Mouse (Mus musculus) heart, postnatal 0 days (tissue): ENCODE measurements around the gene Tle1. TPM values are rescaled to one million over a fixed set of nuclear protein-coding genes. Genes with fewer than 3 reads are reported as not detected.

Experiments
- ATAC-seq: fragments of 200-750 bp; cut with Nextera tagmentation; 2 replicates; pipeline ENCODE4 v1.8.0; 2017; ENCODE audit warnings: low read depth, moderate number of reproducible peaks, moderate library complexity; ENCODE audit not compliant: insufficient read depth
- DNase-seq: peaks from one replicate; pipeline ENCODE4 v3.0.0-alpha.2; 2016; ENCODE audit warnings: low spot score
- H3K27ac ChIP-seq: fragments of 300-500 bp; sonication (generic); 2 replicates; pipeline ENCODE4 v1.5.1; 2014; ENCODE audit warnings: low read depth, mild to moderate bottlenecking
- H3K27me3 ChIP-seq: fragments of 300-500 bp; sonication (generic); 2 replicates; pipeline ENCODE4 v1.6.1; 2014; ENCODE audit warnings: low read length, mixed read lengths; ENCODE audit not compliant: control insufficient read depth, insufficient read depth
- H3K36me3 ChIP-seq: fragments of 300-500 bp; sonication (generic); replicated peaks from 2 replicates; pipeline ENCODE4 v1.6.1; 2014; ENCODE audit warnings: low read length, mixed read lengths; ENCODE audit not compliant: control insufficient read depth, insufficient read depth
- H3K4me1 ChIP-seq: fragments of 300-500 bp; sonication (generic); 2 replicates; pipeline ENCODE4 v1.6.1; 2014; ENCODE audit warnings: antibody characterized with exemption; ENCODE audit not compliant: control insufficient read depth, insufficient read depth
- H3K4me2 ChIP-seq: fragments of 300-500 bp; sonication (generic); 2 replicates; pipeline ENCODE4 v1.6.1; 2014; ENCODE audit warnings: low read depth, mild to moderate bottlenecking, low read length, moderate library complexity
- H3K4me3 ChIP-seq: fragments of 300-500 bp; sonication (generic); 2 replicates; pipeline ENCODE4 v1.5.1; 2014; ENCODE audit warnings: low read depth, low read length
- H3K9ac ChIP-seq: fragments of 300-500 bp; sonication (generic); replicated peaks from 2 replicates; pipeline ENCODE4 v1.6.1; 2014; ENCODE audit warnings: low read depth, low read length, mixed read lengths
- H3K9me3 ChIP-seq: fragments of 300-500 bp; sonication (generic); replicated peaks from 2 replicates; pipeline ENCODE4 v1.6.1; 2016; ENCODE audit warnings: low read length; ENCODE audit not compliant: control insufficient read depth
- CTCF ChIP-seq: IDR thresholded peaks from 2 replicates; pipeline ENCODE4 v1.5.1; 2016; ENCODE audit warnings: antibody characterized with exemption, control low read depth, low read depth
- EP300 ChIP-seq: IDR thresholded peaks from 2 replicates; pipeline ENCODE4 v1.6.1; 2016; ENCODE audit warnings: antibody characterized with exemption, low read depth
- WGBS: fragments of 180-500 bp; shearing (Covaris S2); extraction: QIAGEN DNeasy Blood & Tissue Kit; methylation state at CpG from one replicate; pipeline ENCODE4 v1.1.7; 2014; 5-methylcytosine and 5-hydroxymethylcytosine counted together
- polyA plus RNA-seq: library from polyadenylated mRNA; unstranded; fragments of >200 nt; fragmentation: Nextera tagmentation; extraction: Ambion mirVana; gene quantifications from 2 replicates; pipeline ENCODE4 v1.2.1, GENCODE M21; 2015
- total RNA-seq: library from RNA; depleted of rRNA; stranded (reverse); fragments of >200 nt; gene quantifications from 2 replicates; pipeline ENCODE4 v1.2.3, GENCODE M21; 2014; ENCODE audit warnings: low replicate concordance; rRNA removed

The Tle1 gene
- total RNA-seq (22.4 and 54.5 TPM in 2 replicates), polyA plus RNA-seq (3.0 and 4.6 TPM in 2 replicates)

DNA sequence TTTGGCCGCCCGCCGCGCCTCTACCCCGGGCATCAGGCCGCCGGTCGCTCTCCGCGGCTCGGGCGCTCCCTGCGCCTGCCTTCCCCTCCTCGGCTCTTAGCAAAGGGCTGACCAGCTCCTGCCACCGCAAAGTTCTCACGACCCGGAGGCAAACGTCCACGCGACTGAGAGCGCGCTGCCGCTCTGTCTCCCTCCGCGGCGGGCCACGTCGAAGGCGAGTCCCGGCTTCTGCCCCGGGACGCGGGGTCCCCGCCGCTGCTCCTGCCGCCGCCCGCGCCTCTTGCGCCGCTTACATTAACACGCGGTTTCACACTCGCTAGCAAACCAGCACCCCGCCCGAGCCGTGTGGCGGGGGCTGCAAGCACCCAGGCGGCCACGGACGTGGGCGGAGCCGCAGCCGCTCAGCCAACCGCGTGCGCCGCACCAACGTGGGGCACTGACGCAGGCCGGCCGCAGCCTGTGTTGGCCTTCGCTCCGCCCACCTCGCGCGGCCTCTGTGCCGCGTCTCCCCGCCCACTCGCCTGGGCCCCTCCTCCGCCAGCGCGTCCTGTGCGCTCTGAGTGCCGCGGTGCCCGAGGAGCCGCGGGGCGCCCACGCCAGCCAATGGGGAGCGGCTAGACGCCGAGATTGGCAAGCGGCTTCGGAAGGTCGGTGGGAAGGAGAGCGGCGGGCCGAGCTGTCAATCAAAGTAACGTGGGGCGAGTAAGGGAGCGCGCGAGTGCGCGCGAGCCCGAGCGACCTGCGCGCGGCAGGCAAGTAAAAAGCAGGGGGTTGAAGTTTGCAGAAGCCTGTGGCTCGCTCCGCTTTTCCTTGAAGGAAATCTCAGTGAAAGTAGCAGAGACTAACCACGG lies at the start of gene Tle1:
Gene Tle1, minus strand, starts transcription at position 361 of the 851 bp plus-strand sequence.
- WGBS = under 1% methylated on average over 83 of the region's 107 CpGs
- H3K9ac ChIP-seq = peak within 1 kb of the TSS; percentile 61

DNA sequence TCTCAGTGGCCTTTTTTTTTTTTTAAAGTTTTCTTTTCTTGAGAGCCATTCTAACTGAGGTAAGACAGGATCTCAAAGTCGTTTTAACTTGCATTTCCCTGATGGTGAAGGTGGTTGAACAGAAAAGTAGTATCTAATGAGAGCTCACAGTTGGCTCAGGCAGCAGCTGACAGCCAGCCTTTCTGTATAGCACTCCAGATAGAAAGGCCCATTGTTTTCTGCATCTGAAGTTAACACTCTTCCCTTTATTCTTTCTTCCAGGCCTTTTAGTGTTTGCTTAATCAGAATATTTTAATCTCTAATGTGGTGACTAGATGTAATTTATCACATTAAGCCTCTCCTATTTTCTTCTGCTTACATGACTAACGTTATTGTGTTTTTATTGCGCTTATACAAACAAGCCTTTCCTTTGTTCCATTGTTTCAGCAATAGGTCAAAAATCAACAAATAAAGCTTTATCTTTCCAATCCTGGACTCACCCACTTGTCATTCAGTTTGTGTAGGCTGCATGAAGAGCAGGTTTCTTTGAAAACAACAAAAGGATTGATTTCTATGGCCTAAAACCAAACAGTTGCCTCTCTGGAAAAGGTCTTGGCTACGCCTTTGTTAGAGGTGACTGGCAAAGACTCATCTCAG lies 33.0 kb upstream of the Tle1 start:
- ATAC-seq (no peak), DNase-seq (no peak)

More for the DNA sequence above, at the start of gene Tle1:
- peak within 1 kb of the TSS; percentile 91 for H3K4me2 ChIP-seq
- no peaks in the 10 kb centered on the region for H3K9me3 ChIP-seq
- TF ChIP-seq EP300 (no peak), CTCF (no peak)
- peak within 1 kb of the TSS; percentile 87 for H3K27ac ChIP-seq
- no peaks in the 10 kb centered on the region for H3K36me3 ChIP-seq
- ATAC-seq = peak; percentile 98
- peaks cover 8% of the 10 kb centered on the region; the same call in 1 of the 2 replicates for H3K4me1 ChIP-seq
- peaks cover 73% of the 10 kb centered on the region for H3K27me3 ChIP-seq
- DNase-seq = peak; percentile 97
- peak within 1 kb of the TSS; percentile 69 for H3K4me3 ChIP-seq

DNA sequence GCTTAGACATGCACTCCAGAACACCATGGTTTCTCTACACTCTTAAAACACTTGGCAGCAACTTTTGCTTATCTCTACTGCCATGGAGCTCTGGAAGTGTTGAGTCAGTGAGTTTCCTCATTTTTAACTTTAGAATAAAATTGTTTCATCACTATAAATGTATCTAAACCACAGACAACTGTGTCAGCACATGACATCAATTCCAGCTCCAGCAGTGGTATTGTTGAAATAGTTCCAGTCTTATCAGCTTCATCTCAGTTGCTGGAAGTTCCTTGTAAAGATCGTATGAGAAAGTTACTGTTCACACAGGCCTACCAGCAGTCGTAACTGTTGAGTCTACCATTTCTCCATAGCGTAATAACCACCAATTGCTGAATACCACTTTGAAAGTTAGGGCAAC lies 31.5 kb upstream of the Tle1 start:
- 61% methylated on average over 3 of the region's 3 CpGs for WGBS
- H3K9ac ChIP-seq = no peak overlapping the region
- H3K9me3 ChIP-seq = no peaks in the 10 kb centered on the region
- H3K27me3 ChIP-seq = no peaks in the 10 kb centered on the region
- H3K36me3 ChIP-seq = no peaks in the 10 kb centered on the region
- DNase-seq (no peak), ATAC-seq (no peak)
- TF ChIP-seq EP300 (no peak), CTCF (no peak)
- H3K4me1 ChIP-seq = no peaks in the 10 kb centered on the region
- H3K4me2 ChIP-seq = no peak overlapping the region
- no peak overlapping the region for H3K27ac ChIP-seq
- H3K4me3 ChIP-seq = no peak overlapping the region

More for the DNA sequence above, 33.0 kb upstream of the Tle1 start:
- Histone ChIP-seq H3K4me3 (no peak overlapping the region), H3K36me3 (no peaks in the 10 kb centered on the region), H3K9me3 (no peaks in the 10 kb centered on the region), H3K4me1 (no peaks in the 10 kb centered on the region), H3K27me3 (no peaks in the 10 kb centered on the region), H3K27ac (no peak overlapping the region), H3K9ac (no peak overlapping the region), H3K4me2 (no peak overlapping the region)
- 48% methylated on average over 4 of the region's 4 CpGs for WGBS
- TF ChIP-seq CTCF (no peak), EP300 (no peak)

DNA sequence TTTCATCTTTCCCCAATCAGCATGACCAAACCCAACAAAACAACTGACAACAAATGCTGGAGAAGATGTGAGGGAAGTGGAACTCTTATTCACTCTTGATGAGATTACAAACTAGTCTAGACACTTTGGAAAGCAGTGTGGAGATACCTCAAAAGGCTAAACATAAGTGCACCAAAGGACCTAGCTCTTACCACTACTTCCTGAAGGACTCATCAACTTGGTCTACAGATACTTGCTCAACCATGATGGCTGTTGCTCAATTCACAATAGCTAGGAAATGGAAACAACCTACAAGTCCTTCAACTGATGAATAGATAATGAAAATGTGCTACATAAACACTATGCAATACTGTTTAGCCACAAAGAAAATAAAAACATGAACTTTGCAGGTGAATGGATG lies 30.1 kb upstream of the Tle1 start:
- Histone ChIP-seq H3K9me3 (no peaks in the 10 kb centered on the region), H3K4me3 (no peak overlapping the region), H3K27ac (no peak overlapping the region), H3K27me3 (no peaks in the 10 kb centered on the region), H3K4me2 (no peak overlapping the region), H3K9ac (no peak overlapping the region), H3K4me1 (no peaks in the 10 kb centered on the region), H3K36me3 (no peaks in the 10 kb centered on the region)
- DNase-seq (no peak), ATAC-seq (no peak)
- TF ChIP-seq EP300 (no peak), CTCF (no peak)

DNA sequence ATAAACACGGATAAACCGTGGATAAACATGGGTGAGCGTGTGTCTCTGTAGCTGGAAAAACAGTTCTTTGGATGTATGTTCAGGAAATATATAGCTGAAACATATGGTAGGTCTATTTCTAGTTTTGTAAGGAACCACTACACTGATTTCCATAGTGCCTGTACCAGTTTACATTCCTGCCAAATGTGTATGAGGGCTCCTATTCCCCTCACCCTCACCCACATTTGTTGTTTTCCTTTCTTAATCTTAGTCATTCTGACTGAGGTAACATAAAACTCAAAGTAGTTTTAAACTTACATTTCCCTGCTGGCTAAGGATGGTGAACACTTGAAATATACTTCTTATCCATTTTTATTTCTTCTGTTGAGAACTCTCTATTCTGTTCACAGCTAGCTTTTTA lies 20.9 kb upstream of the Tle1 start:
- 70% methylated on average over 3 of the region's 3 CpGs for WGBS
- Histone ChIP-seq H3K9me3 (0 out of 2 replicates have a peak, but pooled peaks cover 3% of the 10 kb centered on the region), H3K36me3 (no peaks in the 10 kb centered on the region), H3K27ac (no peak overlapping the region), H3K4me3 (no peak overlapping the region), H3K9ac (no peak overlapping the region), H3K4me2 (no peak overlapping the region), H3K4me1 (no peaks in the 10 kb centered on the region), H3K27me3 (no peaks in the 10 kb centered on the region)
- no peak for ATAC-seq
- TF ChIP-seq CTCF (no peak), EP300 (no peak)
- DNase-seq = no peak
